Mouse (Mus musculus) lung, postnatal 0 days (tissue): ENCODE results near the gene Arid1a. TPM values are rescaled to one million over a fixed set of nuclear protein-coding genes. Genes with fewer than 3 reads are reported as not detected.

Experiments
- ATAC-seq: fragments of 200-750 bp; cut with Nextera tagmentation; 2 replicates; pipeline ENCODE4 v1.8.0; 2017; ENCODE audit warnings: moderate library complexity
- DNase-seq: peaks from one replicate; pipeline ENCODE4 v3.0.0-alpha.2; 2016; ENCODE audit warnings: low spot score
- H3K27ac ChIP-seq: fragments of 300-500 bp; sonication (generic); 2 replicates; pipeline ENCODE4 v1.5.1; 2014; ENCODE audit warnings: antibody characterized with exemption, mild to moderate bottlenecking, low read length, mixed read lengths
- H3K27me3 ChIP-seq: fragments of 300-500 bp; sonication (generic); replicated peaks from 2 replicates; pipeline ENCODE4 v1.6.1; 2014; ENCODE audit warnings: low read length, mixed read lengths; ENCODE audit not compliant: insufficient read depth
- H3K36me3 ChIP-seq: fragments of 300-500 bp; sonication (generic); 2 replicates; pipeline ENCODE4 v1.6.1; 2014; ENCODE audit warnings: low read length, mixed read lengths; ENCODE audit not compliant: insufficient read depth
- H3K4me1 ChIP-seq: fragments of 300-500 bp; sonication (generic); 2 replicates; pipeline ENCODE4 v1.6.1; 2014; ENCODE audit warnings: antibody characterized with exemption, low read depth, low read length, mixed read lengths; ENCODE audit not compliant: insufficient read depth
- H3K4me2 ChIP-seq: fragments of 300-500 bp; sonication (generic); replicated peaks from 2 replicates; pipeline ENCODE4 v1.6.1; 2014; ENCODE audit warnings: low read depth, mild to moderate bottlenecking, low read length, moderate library complexity, mixed read lengths
- H3K4me3 ChIP-seq: fragments of 300-500 bp; sonication (generic); 2 replicates; pipeline ENCODE4 v1.5.1; 2014; ENCODE audit warnings: low read depth, low read length
- H3K9ac ChIP-seq: fragments of 300-500 bp; sonication (generic); replicated peaks from 2 replicates; pipeline ENCODE4 v1.6.1; 2014; ENCODE audit warnings: low read depth, mild to moderate bottlenecking
- H3K9me3 ChIP-seq: fragments of 300-500 bp; sonication (generic); 2 replicates; pipeline ENCODE4 v1.6.1; 2016; ENCODE audit warnings: low read length, mixed read lengths
- CTCF ChIP-seq: IDR thresholded peaks from 2 replicates; pipeline ENCODE4 v1.5.1; 2016; ENCODE audit warnings: antibody characterized with exemption, mild to moderate bottlenecking
- EP300 ChIP-seq: IDR thresholded peaks from 2 replicates; pipeline ENCODE4 v1.6.1; 2016; ENCODE audit warnings: antibody characterized with exemption, mild to moderate bottlenecking, control low read depth
- WGBS: fragments of 180-500 bp; shearing (Covaris S2); extraction: QIAGEN DNeasy Blood & Tissue Kit; methylation state at CpG from one replicate; pipeline ENCODE4 v1.1.7; 2014; 5-methylcytosine and 5-hydroxymethylcytosine counted together
- polyA plus RNA-seq: library from polyadenylated mRNA; unstranded; fragments of >200 nt; fragmentation: Nextera tagmentation; extraction: Ambion mirVana; gene quantifications from 2 replicates; pipeline ENCODE4 v1.2.1, GENCODE M21; 2015

Gene Arid1a
- polyA plus RNA-seq: 13.7 and 18.6 TPM in 2 replicates

DNA sequence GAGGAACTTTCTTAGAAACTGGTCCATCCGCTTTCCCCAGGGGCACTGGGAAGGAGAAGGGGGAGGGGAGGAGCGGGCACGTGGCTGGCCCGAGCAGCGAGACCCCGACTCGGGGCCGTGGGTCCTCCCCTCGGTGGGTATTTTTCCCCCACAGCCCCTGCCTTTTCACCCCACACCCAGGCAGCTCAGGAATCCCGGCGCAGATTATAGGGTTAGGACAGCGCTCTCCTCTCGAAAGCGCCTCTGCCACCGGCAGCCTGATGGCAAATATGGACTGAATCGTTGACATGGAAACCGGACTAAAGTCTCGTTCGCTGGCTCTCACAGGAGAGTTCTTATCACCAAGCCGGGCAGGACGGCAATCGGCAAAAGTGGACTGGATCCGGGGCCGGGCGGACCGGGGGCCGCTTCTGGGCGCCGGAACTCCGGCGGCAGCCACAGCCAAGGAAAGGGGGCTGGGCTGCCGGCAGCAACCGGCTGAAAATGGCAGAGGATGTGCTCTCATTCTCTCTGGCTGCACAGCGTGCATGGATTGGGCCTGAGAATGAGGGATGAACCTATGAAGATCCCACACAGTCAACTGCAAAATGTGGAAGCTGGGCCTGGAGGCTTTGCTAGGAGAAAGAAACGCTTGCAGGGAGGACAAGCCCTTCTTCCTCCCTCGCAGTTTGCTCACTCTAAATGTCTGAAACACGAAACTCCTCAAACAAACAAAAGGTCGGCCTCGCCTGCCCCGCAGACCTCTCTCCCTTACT, at the start of gene Arid1a:
Gene Arid1a, minus strand, starts transcription at position 256 of the 755 bp plus-strand sequence.
- Histone ChIP-seq H3K9me3 (no peaks in the 10 kb centered on the region), H3K27ac (peak within 1 kb of the TSS; percentile 99), H3K36me3 (no peaks in the 10 kb centered on the region), H3K9ac (peak within 1 kb of the TSS; percentile 62), H3K4me1 (peaks cover 14% of the 10 kb centered on the region), H3K4me3 (peak within 1 kb of the TSS; percentile 59), H3K27me3 (no peaks in the 10 kb centered on the region), H3K4me2 (peak within 1 kb of the TSS; percentile 83)
- TF ChIP-seq EP300 (peak; percentile 40; the same call in 1 of the 2 replicates), CTCF (no peak; the same call in 1 of the 2 replicates)
- peak; percentile 99 for DNase-seq
- under 1% methylated on average over 36 of the region's 40 CpGs for WGBS
- peak; percentile 59 for ATAC-seq

DNA sequence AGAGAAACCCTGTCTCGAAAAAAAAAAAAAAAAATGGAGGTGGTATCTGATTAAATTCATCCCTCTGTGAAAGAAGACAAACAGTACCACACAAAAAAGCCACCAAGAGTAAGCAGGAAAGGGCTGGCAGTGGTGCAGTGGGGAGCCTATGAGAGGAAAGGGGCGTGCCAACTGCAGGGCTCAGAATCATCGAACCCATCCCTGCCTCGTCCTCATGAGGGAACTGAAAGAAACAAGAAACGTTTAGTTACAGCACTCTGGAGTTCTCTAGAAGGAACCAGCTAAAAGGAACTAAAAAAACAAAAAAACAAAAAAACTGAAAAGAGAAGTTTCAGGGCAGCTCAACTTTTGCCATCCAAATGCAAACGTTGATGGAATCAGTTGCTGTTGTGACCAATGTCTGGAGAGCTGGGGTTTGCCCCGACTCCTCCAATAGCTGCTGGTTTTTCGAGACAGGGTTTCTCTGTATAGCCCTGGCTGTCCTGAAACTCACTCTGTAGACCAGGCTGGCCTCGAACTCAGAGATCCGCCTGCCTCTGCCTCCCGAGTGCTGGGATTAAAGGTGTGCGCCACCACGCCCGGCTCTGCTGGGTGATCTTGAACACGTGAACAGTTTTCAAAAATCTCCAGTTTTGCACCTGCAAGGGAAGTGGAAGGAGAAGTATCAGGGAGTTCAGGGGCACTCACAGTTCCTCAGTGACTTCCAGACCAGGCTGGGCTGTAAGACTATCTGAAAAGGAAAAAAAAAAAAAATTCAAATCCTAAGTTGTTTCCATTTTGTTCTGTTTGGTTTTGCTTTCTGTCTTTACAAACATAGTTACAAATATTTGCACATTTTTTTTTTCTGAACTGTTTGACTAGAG, 48.1 kb upstream of the Arid1a start:
- Histone ChIP-seq H3K27me3 (no peaks in the 10 kb centered on the region), H3K9me3 (no peaks in the 10 kb centered on the region), H3K4me2 (no peak overlapping the region), H3K4me1 (no peaks in the 10 kb centered on the region), H3K36me3 (no peaks in the 10 kb centered on the region), H3K9ac (no peak overlapping the region), H3K27ac (no peak overlapping the region), H3K4me3 (no peak overlapping the region)
- no peak for TF ChIP-seq CTCF
- TF ChIP-seq EP300: no peak
- ATAC-seq: no peak
- 66% methylated on average over 15 of the region's 15 CpGs for WGBS
- no peak for DNase-seq

DNA sequence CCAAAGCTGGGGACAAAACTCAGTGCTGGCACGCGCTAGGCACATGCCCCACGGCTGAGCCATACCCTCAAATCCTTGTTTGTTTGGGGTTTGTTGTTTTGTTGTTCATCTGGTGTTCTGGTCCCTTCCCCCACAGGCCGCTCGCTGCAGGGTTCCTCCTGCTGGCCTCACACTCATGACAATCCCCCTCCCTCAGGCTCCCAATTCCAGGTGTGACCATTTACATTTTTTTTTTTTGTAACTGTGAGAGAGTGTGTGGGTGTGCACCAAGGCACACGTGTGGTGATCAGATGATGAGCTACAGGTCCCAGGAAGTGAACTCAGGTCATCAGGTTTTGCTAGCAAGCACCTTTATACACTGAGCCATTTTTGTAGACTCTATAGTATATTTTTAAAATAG, 44.0 kb upstream of the Arid1a start:
- DNase-seq (no peak), ATAC-seq (no peak)
- Histone ChIP-seq H3K9me3 (no peaks in the 10 kb centered on the region), H3K36me3 (no peaks in the 10 kb centered on the region), H3K27me3 (no peaks in the 10 kb centered on the region), H3K4me2 (no peak overlapping the region), H3K9ac (no peak overlapping the region), H3K4me1 (no peaks in the 10 kb centered on the region), H3K27ac (no peak overlapping the region), H3K4me3 (no peak overlapping the region)
- whole genome bisulfite sequencing: 19% methylated on average over 6 of the region's 6 CpGs
- TF ChIP-seq EP300 (no peak), CTCF (no peak)

DNA sequence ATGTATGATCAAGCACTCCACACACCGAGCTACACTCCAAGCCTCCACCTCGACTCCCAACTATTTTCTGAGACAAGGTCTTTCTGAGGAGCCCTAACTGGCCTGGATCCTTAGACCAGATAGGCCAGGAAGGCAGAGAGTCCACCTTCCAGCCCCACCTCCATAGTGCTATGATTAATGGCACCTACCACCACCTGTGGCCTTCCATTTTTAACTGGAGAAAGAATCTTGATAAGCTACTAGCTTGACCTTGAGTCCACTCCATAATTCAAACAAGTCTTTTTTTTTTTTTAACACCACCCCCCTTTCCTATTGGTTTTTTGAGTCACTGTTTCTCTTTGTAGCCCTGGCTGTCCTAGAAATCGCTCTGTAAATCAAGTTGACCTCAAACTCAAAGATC, 36.7 kb upstream of the Arid1a start:
- Histone ChIP-seq H3K9me3 (no peaks in the 10 kb centered on the region), H3K36me3 (no peaks in the 10 kb centered on the region), H3K27ac (no peak overlapping the region), H3K27me3 (no peaks in the 10 kb centered on the region), H3K4me3 (no peak overlapping the region), H3K4me1 (no peaks in the 10 kb centered on the region), H3K4me2 (no peak overlapping the region), H3K9ac (no peak overlapping the region)
- no peak for TF ChIP-seq EP300
- no peak for TF ChIP-seq CTCF
- DNase-seq: no peak
- WGBS: 72% methylated on average over 3 of the region's 3 CpGs
- no peak for ATAC-seq

DNA sequence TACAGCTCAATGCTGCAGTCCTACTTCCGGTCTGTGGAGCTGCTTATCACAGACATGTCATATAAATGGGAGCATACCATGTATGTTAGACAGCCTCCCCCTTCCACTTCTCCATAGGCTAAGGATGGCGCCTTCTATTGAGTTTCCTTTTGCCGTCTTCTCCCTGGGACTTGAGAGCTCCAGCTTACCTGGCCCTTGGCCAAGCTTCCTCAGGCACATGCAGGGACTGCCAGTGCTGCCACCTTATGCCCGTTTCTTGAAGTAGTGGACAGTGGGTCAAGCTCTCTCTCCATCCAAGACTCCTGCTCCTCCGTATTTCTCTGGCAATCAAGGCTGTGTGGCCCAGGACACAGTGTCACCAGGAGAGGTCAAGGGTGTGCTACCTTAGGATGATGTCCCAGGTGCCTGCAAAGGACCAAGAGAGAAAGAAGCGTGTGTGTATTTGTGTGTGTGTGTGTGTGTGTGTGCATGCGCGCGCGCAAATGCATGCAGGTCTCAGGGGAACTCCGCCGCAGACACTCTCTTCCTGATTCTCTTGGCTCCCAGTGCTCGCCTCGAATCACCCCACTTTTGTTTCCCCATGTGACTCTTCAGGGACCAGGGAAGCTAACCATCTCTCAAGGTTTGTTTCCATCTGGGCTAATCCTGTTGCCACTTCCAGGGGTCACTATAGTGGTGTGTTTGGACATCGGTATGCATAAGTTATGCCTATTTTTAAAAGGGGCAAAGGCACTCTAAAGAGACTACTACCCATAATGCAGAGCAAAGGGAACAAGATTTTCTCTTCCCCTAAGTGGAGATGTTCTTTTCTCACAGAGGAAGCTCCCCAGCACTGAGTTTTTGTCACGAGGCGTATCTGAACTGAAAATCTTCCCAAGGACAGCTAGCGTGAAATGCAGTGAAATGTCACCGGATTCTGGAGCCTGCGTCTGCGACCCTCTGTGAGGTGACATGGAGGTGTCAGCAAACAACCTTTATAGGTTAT, 18.3 kb upstream of the Arid1a start:
- ATAC-seq: peak; percentile 85
- peak; percentile 95 for DNase-seq
- Histone ChIP-seq H3K27ac (no peak overlapping the region), H3K4me3 (no peak overlapping the region), H3K36me3 (no peaks in the 10 kb centered on the region), H3K4me1 (no peaks in the 10 kb centered on the region), H3K9me3 (no peaks in the 10 kb centered on the region), H3K9ac (no peak overlapping the region), H3K27me3 (no peaks in the 10 kb centered on the region), H3K4me2 (no peak overlapping the region)
- WGBS: 62% methylated on average over 21 of the region's 21 CpGs
- TF ChIP-seq EP300 (no peak), CTCF (peak; percentile 89)
